Mouse (Mus musculus) kidney, adult 9 months (tissue): Measurements from ENCODE around the gene Ppp1r21.

Experiments used
- DNase-seq: peaks from one replicate; pipeline ENCODE4 v3.0.0; 2022

Gene Ppp1r21

DNA sequence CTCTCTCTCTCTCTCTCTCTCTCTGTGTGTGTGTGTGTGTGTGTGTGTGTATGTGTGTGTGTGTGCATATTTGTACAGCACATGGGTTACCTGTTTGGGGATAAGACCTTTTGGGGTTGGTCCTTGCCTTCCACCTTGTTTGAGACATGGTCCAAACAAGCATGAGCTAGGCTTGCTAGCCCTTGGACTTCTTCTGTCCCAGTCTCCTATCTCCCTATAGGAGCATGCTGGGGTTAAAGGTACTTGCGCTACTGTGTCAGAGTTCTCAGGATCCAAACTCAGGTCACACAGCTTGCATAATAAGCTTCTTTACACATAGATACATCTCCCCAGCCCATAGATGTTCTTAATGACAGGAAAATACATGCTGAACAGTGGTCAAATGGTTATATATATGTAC lies 84.8 kb downstream of the Ppp1r21 start:
- no peak for DNase-seq

DNA sequence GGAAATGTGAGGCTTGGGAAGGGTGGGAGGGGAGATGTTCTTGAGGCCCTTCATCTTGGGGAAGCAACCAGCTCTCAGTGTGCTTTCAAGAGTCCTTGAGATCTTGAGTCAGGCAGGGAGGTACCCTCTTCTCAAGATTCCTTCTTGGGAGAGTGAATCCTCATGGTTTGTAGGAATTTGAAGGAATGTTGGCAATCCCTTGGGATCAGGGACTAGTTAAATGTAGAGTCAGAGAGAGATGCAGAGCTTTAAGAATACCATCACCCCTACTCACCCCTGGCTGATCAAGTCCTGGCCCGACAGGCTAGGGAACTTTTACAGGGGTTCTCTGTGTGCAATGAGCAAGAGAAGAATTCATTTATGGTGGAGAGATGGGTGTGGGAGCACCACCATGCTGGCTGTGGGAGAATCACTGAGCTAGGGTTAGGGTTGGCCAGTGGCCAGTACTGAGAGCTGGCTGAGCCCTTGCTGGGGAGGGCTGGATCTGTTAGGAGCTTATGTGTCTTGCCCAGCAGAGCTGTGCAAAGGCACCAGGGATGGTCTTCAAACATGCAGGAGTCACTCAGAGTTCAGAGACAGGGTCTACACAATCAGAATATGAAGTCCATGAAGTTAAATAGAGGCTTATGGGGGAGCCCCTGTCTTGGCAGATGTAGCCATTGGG lies 85.7 kb downstream of the Ppp1r21 start:
- no peak for DNase-seq

DNA sequence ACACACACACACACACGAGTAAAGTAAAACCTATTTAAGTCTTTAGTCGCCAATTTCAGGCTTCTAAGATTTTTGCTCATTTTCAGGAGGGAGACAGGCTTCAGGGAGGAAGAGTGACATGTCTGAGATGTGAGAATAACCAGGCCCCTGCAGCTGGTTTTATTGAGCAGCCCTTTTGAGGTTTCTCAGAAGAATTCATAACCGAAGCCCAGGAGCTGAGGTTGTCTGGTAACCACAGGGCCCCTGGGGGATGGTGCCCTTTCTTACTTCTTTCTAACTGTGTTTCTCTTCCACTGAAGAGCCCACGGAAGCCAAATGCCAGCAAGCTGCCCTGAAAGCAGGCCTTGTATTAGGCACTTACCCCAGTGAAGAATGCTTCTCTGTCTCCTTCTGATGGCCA lies 91.0 kb downstream of the Ppp1r21 start:
- no peak for DNase-seq

- DNase-seq: no peak
Measured at GRCm38 (mm10) chr17:88621374-88621773, 91.5 kb downstream of the Ppp1r21 start.

GRCm38 (mm10) chr17:88622711-88623110 lies 92.8 kb downstream of the Ppp1r21 start:
- no peak for DNase-seq

DNA sequence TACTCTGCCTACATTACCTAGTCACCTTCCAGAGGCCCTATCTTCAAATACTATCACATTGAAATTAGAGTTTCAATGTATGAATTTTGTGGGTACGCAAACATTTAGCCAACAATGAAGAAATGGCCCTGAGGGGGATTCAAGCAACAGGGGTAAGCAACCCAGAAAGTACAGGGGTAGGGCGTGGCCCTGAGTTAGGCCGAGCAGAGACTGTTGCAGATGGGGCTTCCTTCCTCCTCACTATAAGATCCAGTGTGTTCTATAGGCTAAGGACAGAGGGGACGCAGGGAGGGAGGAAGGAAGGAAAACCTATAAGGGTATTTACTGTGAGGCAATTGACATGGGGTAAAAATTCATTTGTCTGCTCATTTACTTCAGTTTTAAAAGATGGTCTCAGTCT lies 94.5 kb downstream of the Ppp1r21 start:
- no peak for DNase-seq

DNA sequence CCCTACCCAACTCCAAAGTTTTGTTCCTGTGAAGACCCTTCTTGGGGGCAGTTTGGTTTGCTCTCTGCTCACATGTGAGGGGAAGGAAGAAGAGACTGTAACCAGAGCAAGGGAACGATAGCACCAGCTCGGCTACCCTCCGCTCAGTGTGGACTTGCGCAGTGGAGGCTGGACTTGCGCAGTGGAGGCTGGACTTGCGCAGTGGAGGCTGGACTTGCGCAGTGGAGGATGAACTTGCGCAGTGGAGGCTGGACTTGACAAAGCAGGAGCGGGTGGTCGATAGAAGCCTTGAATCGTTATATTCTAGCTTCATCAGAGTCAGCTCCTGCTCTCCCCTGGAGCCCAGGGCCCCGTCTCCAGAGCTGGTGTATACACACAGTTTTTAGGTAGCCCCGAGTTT lies 95.4 kb downstream of the Ppp1r21 start:
- DNase-seq: no peak

GRCm38 (mm10) chr17:88625931-88626330 lies 96.0 kb downstream of the Ppp1r21 start:
- no peak for DNase-seq

DNA sequence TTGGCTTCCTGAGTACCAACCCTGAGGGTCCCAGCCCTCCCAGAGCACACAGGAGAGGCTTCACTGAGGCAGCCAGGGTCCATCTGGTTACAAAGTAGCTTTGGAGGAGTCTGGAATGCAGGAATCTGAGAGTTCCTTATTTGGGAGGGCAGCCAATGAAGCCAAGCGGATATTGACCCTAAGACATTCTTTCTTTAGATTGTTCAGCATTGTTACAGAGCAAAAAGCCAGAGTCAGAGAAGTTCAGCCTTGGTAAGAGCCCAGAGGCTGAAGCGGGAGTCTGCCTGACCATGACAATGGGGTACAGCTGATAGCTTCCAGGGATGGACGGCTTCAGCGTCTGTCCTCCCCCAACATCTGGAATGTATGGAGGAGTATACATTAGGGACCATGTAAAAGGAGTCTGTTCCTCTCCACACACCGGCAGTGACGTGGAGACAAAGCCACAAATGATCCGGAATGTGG lies 96.5 kb downstream of the Ppp1r21 start:
- peak; percentile 64 for DNase-seq

DNA sequence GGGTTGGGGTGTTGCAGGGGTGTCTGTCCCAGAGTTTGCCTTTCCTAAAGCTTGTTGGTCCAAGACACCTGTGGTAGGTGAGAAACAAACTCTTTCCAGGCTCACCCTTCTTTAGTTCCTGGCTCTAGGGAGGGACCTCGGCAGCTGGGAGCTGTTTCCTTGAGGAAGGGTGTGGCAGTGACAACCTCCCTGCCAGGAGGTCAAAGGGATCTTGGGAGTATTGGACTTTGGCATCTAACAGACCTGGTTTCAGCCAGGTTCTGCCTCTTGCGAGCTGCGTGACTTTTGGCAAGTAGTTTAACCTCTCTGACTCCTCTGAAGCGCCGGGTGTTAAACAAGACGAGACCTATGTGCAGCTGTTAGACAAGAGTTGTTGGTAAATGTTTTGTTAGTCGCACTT lies 97.2 kb downstream of the Ppp1r21 start:
- DNase-seq: peak; percentile 75

- DNase-seq: peak; percentile 88
Measured at GRCm38 (mm10) chr17:88628676-88629380, 98.9 kb downstream of the Ppp1r21 start.

GRCm38 (mm10) chr17:88629381-88629759 lies 99.5 kb downstream of the Ppp1r21 start:
- peak; percentile 33 for DNase-seq

DNA sequence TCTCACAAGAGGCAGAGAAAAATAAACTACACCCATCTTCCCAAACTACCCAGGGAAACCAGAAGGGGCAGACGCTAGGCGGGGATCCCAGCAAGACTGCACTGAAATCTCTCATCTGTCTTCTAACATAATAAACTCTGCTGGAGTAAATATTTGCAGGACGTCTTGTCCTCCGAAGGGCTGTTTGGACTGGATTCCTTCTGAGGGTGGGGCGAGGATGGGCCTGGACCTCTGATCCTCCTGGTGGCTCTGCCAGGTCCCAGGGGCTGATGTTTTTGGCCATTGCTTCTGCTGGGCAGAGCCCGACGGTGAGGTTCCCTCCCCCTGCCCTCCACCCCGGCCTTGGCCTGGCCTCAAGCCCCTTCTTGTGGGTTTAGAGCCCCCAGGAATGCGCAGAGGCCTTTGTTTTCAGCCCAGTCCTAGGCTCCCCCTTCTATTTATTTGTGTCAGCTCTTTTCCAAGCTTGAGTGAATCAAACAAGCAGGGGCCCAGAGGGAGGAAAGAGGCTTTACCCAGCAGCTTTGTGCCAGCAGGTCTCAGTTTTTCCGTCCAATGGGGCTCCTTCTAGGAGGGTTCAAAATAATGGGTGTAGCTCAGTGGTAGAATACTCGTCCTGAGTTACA lies 100.1 kb downstream of the Ppp1r21 start:
- DNase-seq: peak; percentile 50

DNA sequence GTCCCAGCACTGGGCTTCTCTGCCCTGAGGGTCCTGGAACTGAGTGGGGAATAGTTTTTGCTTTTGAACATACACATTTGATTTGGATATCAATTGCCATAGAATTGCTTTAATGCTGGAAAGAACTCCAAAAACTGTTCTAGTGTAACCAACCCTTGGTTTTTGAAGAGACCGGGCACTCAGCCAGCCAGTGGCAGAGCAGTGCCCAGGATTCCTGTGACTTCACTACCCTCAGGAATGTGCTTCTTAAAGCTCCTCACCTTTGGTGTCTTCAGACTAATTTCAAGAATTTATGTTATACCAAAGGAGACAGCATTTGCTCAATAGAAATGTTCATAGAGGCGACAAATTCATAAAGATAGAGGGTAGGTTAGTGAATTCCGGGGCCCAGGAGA lies 100.6 kb downstream of the Ppp1r21 start:
- DNase-seq: peak; percentile 71

- DNase-seq: no peak
Measured at GRCm38 (mm10) chr17:88632631-88633030, 102.7 kb downstream of the Ppp1r21 start.

GRCm38 (mm10) chr17:88636076-88636475 lies 106.2 kb downstream of the Ppp1r21 start:
- no peak for DNase-seq

DNA sequence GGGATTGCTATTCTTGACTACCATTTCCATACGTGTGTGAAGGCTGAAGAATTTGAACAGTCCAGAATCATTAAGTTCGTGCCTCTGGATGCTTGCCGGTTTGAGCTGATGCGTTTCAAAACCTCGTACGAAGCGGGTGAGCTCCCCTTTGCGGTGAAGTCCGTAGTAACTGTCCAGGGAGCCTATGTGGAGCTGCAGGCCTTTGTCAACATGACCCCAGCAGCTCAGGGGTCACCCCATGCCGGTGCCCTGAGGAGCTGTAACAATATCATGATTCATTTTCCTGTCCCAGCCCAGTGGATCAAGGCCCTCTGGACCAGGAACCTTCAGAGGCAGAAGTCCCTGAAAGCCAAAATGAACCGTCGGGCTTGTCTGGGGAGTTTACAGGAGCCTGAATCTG lies 106.7 kb downstream of the Ppp1r21 start:
- no peak for DNase-seq
